Mouse (Mus musculus) WW6 (cell line): ENCODE results near the gene Mamdc4.

Experiments
- DNase-seq: peaks from one replicate; pipeline ENCODE4 v3.0.0-alpha.2; 2013; ENCODE audit warnings: low read depth, low spot score

Gene Mamdc4

GRCm38 (mm10) chr2:25582466-25583119, 7.9 kb upstream of the Mamdc4 start:
- no peak for DNase-seq

GRCm38 (mm10) chr2:25581901-25582301, 7.3 kb upstream of the Mamdc4 start:
- no peak for DNase-seq

GRCm38 (mm10) chr2:25581294-25581864, 6.7 kb upstream of the Mamdc4 start, which contains the start of gene Ajm1:
Gene Ajm1 (minus strand): TSS chr2:25581757.
- DNase-seq, result no peak

- no peak for DNase-seq
Observed at GRCm38 (mm10) chr2:25580621-25581101, 6.0 kb upstream of the Mamdc4 start.

GRCm38 (mm10) chr2:25579737-25580460, 5.3 kb upstream of the Mamdc4 start:
- no peak for DNase-seq

GRCm38 (mm10) chr2:25578796-25579736, 4.4 kb upstream of the Mamdc4 start:
- DNase-seq, result no peak

- DNase-seq, result no peak
Observed at GRCm38 (mm10) chr2:25577951-25578795, 3.5 kb upstream of the Mamdc4 start.

- DNase-seq, result no peak
Observed at GRCm38 (mm10) chr2:25576965-25577891, 2.6 kb upstream of the Mamdc4 start.

GRCm38 (mm10) chr2:25576028-25576850, 1.6 kb upstream of the Mamdc4 start:
- no peak for DNase-seq

- DNase-seq, result no peak
Observed at GRCm38 (mm10) chr2:25575432-25576027, 885 bp upstream of the Mamdc4 start.

- DNase-seq, result no peak
Observed at GRCm38 (mm10) chr2:25574136-25574535, 509 bp downstream of the Mamdc4 start.

- no peak for DNase-seq
Observed at GRCm38 (mm10) chr2:25573068-25573467, 1.6 kb downstream of the Mamdc4 start.

GRCm38 (mm10) chr2:25571221-25571620, 3.4 kb downstream of the Mamdc4 start:
- DNase-seq, result no peak

GRCm38 (mm10) chr2:25569323-25569722, 5.3 kb downstream of the Mamdc4 start:
- DNase-seq, result no peak

GRCm38 (mm10) chr2:25568473-25569019, 6.1 kb downstream of the Mamdc4 start:
- DNase-seq, result no peak

GRCm38 (mm10) chr2:25566558-25566957, 8.1 kb downstream of the Mamdc4 start:
- DNase-seq, result no peak

- no peak for DNase-seq
Observed at GRCm38 (mm10) chr2:25565741-25566140, 8.9 kb downstream of the Mamdc4 start.

GRCm38 (mm10) chr2:25561946-25562345, 12.7 kb downstream of the Mamdc4 start:
- no peak for DNase-seq
